Mouse (Mus musculus) brain, embryonic 14.5 days (tissue): ENCODE measurements at regions not wholly inside any gene's neighbourhood (a gene's known extent, or its start where the extent isn't known, plus 50 kb on each side); places are given as distances from the start of the nearest gene placed in this dataset.

Source experiments
- DNase-seq: peaks from one replicate; pipeline ENCODE4 v3.0.0-alpha.2; 2011; ENCODE audit warnings: low read depth
- CTCF ChIP-seq: fragments of 200-500 bp; IDR thresholded peaks from 2 replicates; pipeline ENCODE4 v1.5.1; 2012; ENCODE audit warnings: inconsistent platforms, mild to moderate bottlenecking, moderate library complexity, borderline replicate concordance; ENCODE audit not compliant: insufficient read depth, insufficient read length; ENCODE audit errors: extremely low read depth
- POLR2A ChIP-seq: fragments of 200-500 bp; IDR thresholded peaks from 2 replicates; pipeline ENCODE4 v1.6.1; 2012; ENCODE audit warnings: mild to moderate bottlenecking, inconsistent platforms, borderline replicate concordance; ENCODE audit not compliant: poor library complexity, insufficient read depth, insufficient read length, severe bottlenecking; ENCODE audit errors: extremely low read depth

- TF ChIP-seq CTCF (no peak), POLR2A (no peak)
- no peak for DNase-seq
Measured at GRCm38 (mm10) chr14:21932771-21933170, 56.6 kb downstream of the Zfp503 start.

DNA sequence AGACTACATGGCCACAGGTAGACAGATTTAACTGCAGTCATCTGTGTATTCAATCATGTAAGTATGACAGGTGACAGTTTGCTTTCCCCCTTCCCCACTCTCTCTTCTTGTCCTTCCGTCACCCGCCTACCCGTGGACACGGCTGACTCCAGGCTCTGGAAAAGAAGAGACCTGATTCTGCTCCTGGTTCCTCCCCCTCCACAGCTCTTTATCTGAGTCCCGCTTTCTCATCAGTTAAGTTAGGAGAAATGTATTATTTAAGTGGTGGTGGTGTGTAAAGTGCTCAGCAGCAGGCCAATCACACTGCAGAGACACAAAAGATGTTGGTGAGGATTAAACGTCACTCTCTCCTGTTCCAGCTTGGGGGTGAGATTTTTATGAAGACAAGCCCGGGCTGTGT, 57.5 kb downstream of the Zfp503 start:
- TF ChIP-seq POLR2A: no peak
- no peak for TF ChIP-seq CTCF
- DNase-seq: no peak

GRCm38 (mm10) chr14:21929048-21929447, 60.4 kb downstream of the Zfp503 start:
- no peak for TF ChIP-seq CTCF
- no peak for DNase-seq

- TF ChIP-seq CTCF: no peak
- TF ChIP-seq POLR2A: no peak
Measured at GRCm38 (mm10) chr14:21916671-21917070, 67.9 kb upstream of the Comtd1 start.

GRCm38 (mm10) chr14:21904498-21905395, 56.0 kb upstream of the Comtd1 start:
- TF ChIP-seq CTCF (no peak), POLR2A (no peak)
- peak; percentile 83 for DNase-seq

More at GRCm38 (mm10) chr14:21916671-21917070, 67.9 kb upstream of the Comtd1 start:
- DNase-seq: no peak

DNA sequence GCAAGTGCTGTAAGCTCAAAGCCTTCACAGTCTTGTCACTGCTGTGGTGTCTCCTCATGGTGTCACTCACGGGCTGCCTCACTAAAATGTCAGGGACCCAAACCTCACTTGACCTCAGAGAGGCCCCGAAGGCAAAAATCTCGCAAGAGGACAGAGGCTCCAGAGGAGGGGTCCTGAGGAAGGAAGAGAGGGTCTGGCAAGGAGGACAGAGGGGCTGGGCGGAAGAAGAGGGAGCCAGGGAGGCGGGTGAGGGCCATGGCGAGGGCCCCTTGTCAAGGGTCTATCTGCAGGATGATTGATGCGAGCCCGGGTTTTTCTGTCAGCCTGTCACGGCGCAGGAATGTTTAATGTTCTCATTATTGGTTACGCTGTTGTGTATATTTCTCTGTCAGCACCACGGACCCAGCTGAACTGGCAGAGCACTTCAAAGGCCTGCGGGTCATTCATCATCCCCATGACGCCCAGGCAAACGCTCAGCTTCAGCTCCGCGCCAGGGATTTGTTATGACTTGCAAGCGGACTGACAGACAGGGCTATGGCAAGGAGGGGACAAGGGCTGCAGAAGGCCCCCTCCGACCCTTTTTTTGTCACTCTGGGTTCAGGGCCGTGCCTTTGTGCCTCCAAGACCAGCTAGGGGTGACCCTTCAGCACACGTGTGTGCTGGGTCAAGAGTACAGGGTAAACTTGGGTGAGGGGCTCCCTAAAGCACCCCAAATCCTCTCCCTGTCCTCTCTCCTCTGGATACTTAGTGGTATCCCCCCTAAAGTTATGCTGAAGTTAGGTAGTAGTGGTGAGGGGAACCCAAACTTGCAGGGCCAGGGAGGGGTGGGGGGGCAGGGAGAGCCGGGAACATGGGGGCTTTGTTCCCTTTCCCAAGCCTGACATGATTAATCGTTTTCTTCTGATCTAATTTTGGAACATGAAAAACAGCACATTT, 55.1 kb upstream of the Comtd1 start:
- peak; percentile 73 for DNase-seq
- TF ChIP-seq CTCF (no peak), POLR2A (no peak)

DNA sequence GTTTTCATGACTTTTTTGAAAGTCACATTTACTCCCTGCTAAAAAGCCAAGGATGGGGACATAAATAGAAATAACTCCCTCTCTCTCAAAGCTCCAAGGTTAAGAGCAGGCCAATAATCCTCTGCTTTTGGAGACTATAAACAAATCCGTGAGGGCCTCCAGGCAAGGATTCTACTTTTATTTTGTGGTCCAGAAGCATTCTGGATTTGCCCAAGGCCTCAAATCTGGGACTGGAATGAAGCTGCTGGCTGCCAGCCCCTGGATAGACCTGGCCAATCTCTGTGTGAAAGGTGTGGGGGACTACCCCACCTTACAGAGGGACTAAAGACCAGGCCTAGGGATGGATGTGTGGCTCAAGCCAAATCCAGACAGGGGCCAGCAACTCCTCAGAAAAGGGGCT, 54.1 kb upstream of the Comtd1 start:
- no peak for DNase-seq
- no peak for TF ChIP-seq CTCF

- DNase-seq: no peak
- no peak for TF ChIP-seq POLR2A
- TF ChIP-seq CTCF: no peak
Measured at GRCm38 (mm10) chr14:21902456-21902855, 53.7 kb upstream of the Comtd1 start.

DNA sequence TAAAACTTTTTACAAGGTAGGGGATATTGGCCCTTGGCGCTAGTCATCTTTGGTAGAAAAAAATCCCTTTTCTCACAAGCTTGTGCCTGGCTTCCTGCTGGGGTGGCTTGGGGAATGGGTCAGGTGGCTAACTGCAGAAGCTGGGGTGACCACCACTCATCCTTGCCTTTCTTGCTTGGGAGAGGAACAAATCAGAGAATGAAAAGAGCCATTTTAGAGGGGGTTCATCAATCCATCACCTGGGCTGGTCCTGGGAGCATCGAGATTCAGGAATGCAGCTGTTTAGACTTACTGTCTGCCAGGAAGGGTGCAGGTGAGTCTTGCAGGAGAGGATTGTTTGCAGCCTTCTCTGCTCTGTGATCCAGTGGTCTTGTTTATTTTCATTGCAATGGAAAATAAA, 52.2 kb upstream of the Comtd1 start:
- no peak for DNase-seq
- no peak for TF ChIP-seq CTCF
- TF ChIP-seq POLR2A: no peak

DNA sequence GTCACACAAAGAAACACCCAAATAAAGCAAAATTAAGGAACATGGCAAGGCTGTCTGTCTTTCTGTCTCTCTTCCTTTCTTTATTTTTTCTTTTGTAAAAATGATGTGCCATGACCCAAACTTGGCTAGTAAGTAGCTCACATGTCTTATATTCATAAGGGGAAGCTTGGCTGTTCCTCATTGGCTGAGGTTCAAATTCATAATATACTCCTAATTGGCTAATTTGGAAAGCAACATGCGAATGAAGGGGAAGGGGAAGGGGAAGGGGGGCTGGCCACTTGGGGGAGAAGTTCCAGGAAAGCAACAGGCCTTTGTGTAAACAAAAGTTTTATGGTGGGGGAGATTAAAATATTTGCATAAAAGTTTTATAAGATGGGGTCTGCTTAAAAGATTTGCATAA, 51.7 kb upstream of the Comtd1 start:
- DNase-seq: peak; percentile 54
- TF ChIP-seq POLR2A: no peak
- no peak for TF ChIP-seq CTCF
